8 mouse cellular contexts compared by ENCODE assay signal in genomic region chr5:146832769-146833448, GRCm38 (mm10). TPM values are rescaled to one million over a fixed set of nuclear protein-coding genes. Genes with fewer than 3 reads are reported as not detected.
DNase-seq lines count a peak whose midpoint lies in the region; ATAC-seq lines count a peak whose summit lies in the region.

Gene Rpl21 (plus strand): TSS chr5:146832890.

- no peaks in the 10 kb centered on the region for H3K9me3 ChIP-seq in hindbrain, embryonic 11.5 days (ENCODE audit: control insufficient read depth, low read length)

- ATAC-seq in hindbrain, embryonic 11.5 days (ENCODE audit: low FRiP score) = peak; percentile 98

- peak; percentile 96 for DNase-seq in Muller cell, postnatal 12 days (ENCODE audit: inconsistent ontology term)
- peak; percentile 94 for DNase-seq in cerebellum, adult 9-11 months
- DNase-seq in frontal cortex, adult 2 months (ENCODE audit: extremely low spot score in 1 of 2, low spot score in 1 of 2) = peak; percentile 88 to 96
- peak; percentile 93 for DNase-seq in hindbrain, embryonic 11.5 days (ENCODE audit: low spot score)
- peak; percentile 95 for DNase-seq in layer of hippocampus, postnatal 10 days (ENCODE audit: low spot score in 2 of 2)
- peak; percentile 94 for DNase-seq in lung, postnatal 10 days
- DNase-seq in ovary, postnatal 36 days (ENCODE audit: low spot score) = peak; percentile 93
- peak; percentile 93 for DNase-seq in thymus, postnatal 25 days

- under 1% methylated on average over 57 of the region's 60 CpGs for WGBS in hindbrain, embryonic 11.5 days

- peak within 1 kb of the TSS; percentile 73 for H3K4me2 ChIP-seq in hindbrain, embryonic 11.5 days (replicated peaks; ENCODE audit: low read depth, low read length)

- no peaks in the 10 kb centered on the region for H3K27me3 ChIP-seq in hindbrain, embryonic 11.5 days (ENCODE audit: control insufficient read depth, insufficient read depth, low read length)

- H3K4me1 ChIP-seq in hindbrain, embryonic 11.5 days (replicated peaks; ENCODE audit: control insufficient read depth, insufficient read depth, low read length) = no peaks in the 10 kb centered on the region

- H3K36me3 ChIP-seq in hindbrain, embryonic 11.5 days (ENCODE audit: control insufficient read depth, insufficient read depth, low read length) = peaks cover 10% of the 10 kb centered on the region; the same call in 1 of the 2 replicates

- H3K4me3 ChIP-seq in hindbrain, embryonic 11.5 days (ENCODE audit: low read depth, low read length) = peak within 1 kb of the TSS; percentile 97

- peak within 1 kb of the TSS; percentile 98 for H3K9ac ChIP-seq in hindbrain, embryonic 11.5 days (ENCODE audit: low read depth, low read length)

- H3K27ac ChIP-seq in hindbrain, embryonic 11.5 days (ENCODE audit: low read depth, low read length) = peak within 1 kb of the TSS; percentile 75

RNA-seq across cellular contexts. Expression of gene Rpl21, which starts in this region (rescaled TPM):
- polyA plus RNA-seq in frontal cortex, adult 2 months (2012; rRNA removed) = 452 and 463 TPM in 2 replicates
- 508 and 515 TPM in 2 replicates for polyA plus RNA-seq in hindbrain, embryonic 11.5 days (2014; fragmentation: Nextera tagmentation; extraction: Ambion mirVana)
- total RNA-seq in layer of hippocampus, postnatal 10 days (2021) = 100 to 1,000 TPM; 264 to 265 TPM

Comparison
In these comparisons a context has a peak if more than half of its experiments do, and no peak if none do; other contexts are left out.
1. Peak in every context shown above with its lines: DNase-seq, ATAC-seq, H3K4me3 ChIP-seq and H3K27ac ChIP-seq.